Mouse (Mus musculus): ENCODE data around the gene Cd248. TPM values are rescaled to one million over a fixed set of nuclear protein-coding genes. Genes with fewer than 3 reads are reported as not detected.

Gene Cd248
- polyA plus RNA-seq, 1 experiment from 2014 or later = 19.7 TPM

Other genes starting within 250 kb of the Cd248 start
- gene Ccs, start 228.7 kb upstream of the Cd248 start, polyA plus RNA-seq (2015; fragmentation: Nextera tagmentation; extraction: Ambion mirVana) = 43.9 and 44.1 TPM in 2 replicates
- 0.74 and 0.83 TPM in 2 replicates for gene Ccdc87, start 228.7 kb upstream of the Cd248 start, polyA plus RNA-seq (2015; fragmentation: Nextera tagmentation; extraction: Ambion mirVana)
- 83.0 and 84.3 TPM in 2 replicates for gene Ctsf, start 212.9 kb upstream of the Cd248 start, polyA plus RNA-seq (2015; fragmentation: Nextera tagmentation; extraction: Ambion mirVana)
- gene Actn3, start 190.2 kb upstream of the Cd248 start, polyA plus RNA-seq (2015; fragmentation: Nextera tagmentation; extraction: Ambion mirVana) = 2.2 and 2.7 TPM in 2 replicates
- gene Zdhhc24, start 189.4 kb upstream of the Cd248 start, polyA plus RNA-seq (2015; fragmentation: Nextera tagmentation; extraction: Ambion mirVana) = 26.1 and 28.8 TPM in 2 replicates
- gene Bbs1, start 161.4 kb upstream of the Cd248 start, polyA plus RNA-seq (2015; fragmentation: Nextera tagmentation; extraction: Ambion mirVana) = 11.7 and 12.1 TPM in 2 replicates
- 125 TPM in 2 replicates for gene Dpp3, start 139.8 kb upstream of the Cd248 start, polyA plus RNA-seq (2015; fragmentation: Nextera tagmentation; extraction: Ambion mirVana)
- gene Peli3, start 125.0 kb upstream of the Cd248 start, polyA plus RNA-seq (2015; fragmentation: Nextera tagmentation; extraction: Ambion mirVana) = 14.0 and 14.5 TPM in 2 replicates
- gene Mrpl11, start 105.9 kb upstream of the Cd248 start, polyA plus RNA-seq (2015; fragmentation: Nextera tagmentation; extraction: Ambion mirVana) = 91.7 and 96.4 TPM in 2 replicates
- 0.49 and 0.67 TPM in 2 replicates for gene Npas4, start 77.8 kb upstream of the Cd248 start, polyA plus RNA-seq (2015; fragmentation: Nextera tagmentation; extraction: Ambion mirVana)
- 12.2 and 13.6 TPM in 2 replicates for gene Slc29a2, start 44.2 kb upstream of the Cd248 start, polyA plus RNA-seq (2015; fragmentation: Nextera tagmentation; extraction: Ambion mirVana)
- 78.8 and 80.6 TPM in 2 replicates for gene B4gat1, start 29.3 kb upstream of the Cd248 start, polyA plus RNA-seq (2015; fragmentation: Nextera tagmentation; extraction: Ambion mirVana)
- gene AC124502.3, start 29.2 kb upstream of the Cd248 start, polyA plus RNA-seq (2015; fragmentation: Nextera tagmentation; extraction: Ambion mirVana) = 3.6 and 4.2 TPM in 2 replicates
- gene Brms1, start 26.7 kb upstream of the Cd248 start, polyA plus RNA-seq (2015; fragmentation: Nextera tagmentation; extraction: Ambion mirVana) = 40.0 and 44.4 TPM in 2 replicates
- gene Rin1, start 17.6 kb upstream of the Cd248 start, polyA plus RNA-seq (2015; fragmentation: Nextera tagmentation; extraction: Ambion mirVana) = 0.91 and 1.6 TPM in 2 replicates
- 20.3 and 21.2 TPM in 2 replicates for gene Tmem151a, start 17.5 kb downstream of the Cd248 start, polyA plus RNA-seq (2015; fragmentation: Nextera tagmentation; extraction: Ambion mirVana)
- 43.4 and 55.8 TPM in 2 replicates for gene Yif1a, start 20.5 kb downstream of the Cd248 start, polyA plus RNA-seq (2015; fragmentation: Nextera tagmentation; extraction: Ambion mirVana)
- gene Cnih2, start 30.4 kb downstream of the Cd248 start, polyA plus RNA-seq (2015; fragmentation: Nextera tagmentation; extraction: Ambion mirVana) = 480 and 492 TPM in 2 replicates
- gene Rab1b, start 39.0 kb downstream of the Cd248 start, polyA plus RNA-seq (2015; fragmentation: Nextera tagmentation; extraction: Ambion mirVana) = 216 and 233 TPM in 2 replicates
- 76.8 and 78.4 TPM in 2 replicates for gene Klc2, start 50.5 kb downstream of the Cd248 start, polyA plus RNA-seq (2015; fragmentation: Nextera tagmentation; extraction: Ambion mirVana)
- gene Pacs1, start 205.0 kb downstream of the Cd248 start, polyA plus RNA-seq (2015; fragmentation: Nextera tagmentation; extraction: Ambion mirVana) = 55.3 and 55.7 TPM in 2 replicates
- 350 and 352 TPM in 2 replicates for gene Sf3b2, start 227.4 kb downstream of the Cd248 start, polyA plus RNA-seq (2015; fragmentation: Nextera tagmentation; extraction: Ambion mirVana)
- gene Gal3st3, start 230.3 kb downstream of the Cd248 start, polyA plus RNA-seq (2015; fragmentation: Nextera tagmentation; extraction: Ambion mirVana) = 47.2 and 50.3 TPM in 2 replicates

Data from midbrain, embryonic 15.5 days (tissue).